Mouse (Mus musculus): ENCODE data around the gene Ube2q1.

DNA sequence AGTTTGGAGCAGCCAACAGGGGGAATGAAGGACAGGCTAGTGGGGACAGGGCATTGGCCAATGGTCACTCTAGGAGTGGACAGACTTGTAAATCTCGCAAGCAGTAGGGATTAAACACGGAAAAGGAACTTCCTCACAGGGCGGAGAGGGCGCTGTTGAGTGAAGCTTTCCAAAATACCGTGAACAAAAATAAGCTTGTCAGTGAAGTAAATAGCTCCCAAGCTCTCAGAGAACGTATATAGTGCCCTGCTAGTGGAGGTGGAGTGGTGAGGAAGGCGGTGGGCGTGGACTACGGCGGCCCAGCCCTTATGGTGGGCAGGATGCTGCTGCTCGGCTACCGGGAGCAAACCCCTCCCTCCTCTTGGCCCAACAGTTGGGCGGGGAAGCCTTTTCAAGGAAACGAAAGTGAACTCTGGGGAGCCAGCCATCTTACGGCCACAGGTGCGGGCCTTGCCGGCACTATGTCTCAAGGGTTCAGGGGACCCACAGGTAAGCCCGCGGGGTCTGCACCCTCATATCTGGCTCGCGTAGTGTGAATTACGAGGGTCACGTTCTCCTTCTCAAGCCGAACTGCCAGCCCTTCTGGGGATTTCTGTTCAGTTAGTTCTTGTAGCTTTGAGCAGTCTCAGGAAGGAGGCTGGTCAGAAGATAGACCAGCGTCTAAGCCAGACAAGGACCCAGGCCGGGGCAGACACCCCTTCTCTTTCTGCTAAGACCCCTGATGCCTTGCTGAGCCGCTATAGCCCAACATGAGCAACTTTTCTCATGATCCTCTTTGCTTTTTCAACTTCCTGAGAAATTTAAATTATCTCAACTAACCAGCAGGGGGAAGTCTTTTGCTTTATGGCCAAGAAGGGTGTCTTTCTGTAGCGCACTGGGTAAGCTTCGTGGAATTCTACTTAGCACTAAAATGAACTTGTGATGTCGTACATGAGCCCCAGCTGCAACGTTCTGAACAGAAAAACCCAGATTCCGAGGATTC lies 42.8 kb upstream of the Ube2q1 start:
- TF ChIP-seq CTCF (IDR thresholded peaks at IDR 0.05; ENCODE audit: borderline replicate concordance, extremely low read depth, insufficient read depth, insufficient read length) (peak; percentile 30; the same call in 1 of the 2 replicates), POLR2A (IDR thresholded peaks at IDR 0.05; ENCODE audit: borderline replicate concordance, extremely low read depth, insufficient read depth, insufficient read length, poor library complexity, severe bottlenecking) (no peak)
